7 mouse cellular contexts compared by ENCODE assay signal in genomic region chr12:81816330-81817125, GRCm38 (mm10). TPM values are rescaled to one million over a fixed set of nuclear protein-coding genes. Genes with fewer than 3 reads are reported as not detected.
DNase-seq lines count a peak whose midpoint lies in the region; ATAC-seq and TF ChIP-seq lines count a peak whose summit lies in the region.

No protein-coding gene starts in this region.

- H3K9ac ChIP-seq in embryonic facial prominence, embryonic 11.5 days (replicated peaks; ENCODE audit: low read length): 0 out of 2 replicates have a peak overlapping the region, but pooled peaks have one; percentile 8
- H3K9ac ChIP-seq in kidney, postnatal 0 days (ENCODE audit: low read depth, low read length): no peak overlapping the region
- peak overlapping the region; percentile 34; the same call in 1 of the 2 replicates for H3K9ac ChIP-seq in neural tube, embryonic 13.5 days

- intact Hi-C loops in left cerebral cortex, postnatal 4 days (cut with DNase I): no loop called here
- intact Hi-C loops in left cerebral cortex, postnatal 14 days (cut with DNase I): no loop called here

- no peak overlapping the region for H3K27ac ChIP-seq in embryonic facial prominence, embryonic 11.5 days (replicated peaks; ENCODE audit: low read depth, low read length)
- peak overlapping the region; percentile 31 for H3K27ac ChIP-seq in heart, embryonic 10.5 days
- peak overlapping the region; percentile 82 for H3K27ac ChIP-seq in kidney, postnatal 0 days
- H3K27ac ChIP-seq in neural tube, embryonic 13.5 days (replicated peaks): peak overlapping the region; percentile 67

- TF ChIP-seq CTCF in kidney, postnatal 0 days (IDR thresholded peaks at IDR 0.05; ENCODE audit: low read depth): no peak

- WGBS in embryonic facial prominence, embryonic 11.5 days: 13% methylated on average over 10 of the region's 10 CpGs
- 17% methylated on average over 10 of the region's 10 CpGs for WGBS in heart, embryonic 10.5 days
- WGBS in kidney, postnatal 0 days: 14% methylated on average over 10 of the region's 10 CpGs
- WGBS in neural tube, embryonic 13.5 days: 18% methylated on average over 10 of the region's 10 CpGs

- DNase-seq in embryonic facial prominence, embryonic 11.5 days (ENCODE audit: low spot score): peak; percentile 57
- no peak for DNase-seq in heart, embryonic 10.5 days (ENCODE audit: low spot score)
- DNase-seq in kidney, postnatal 0 days (ENCODE audit: low spot score): peak; percentile 91
- DNase-seq in left cerebral cortex, postnatal 4 days: no peak
- DNase-seq in adrenal gland, adult 8-10 months: no peak
- DNase-seq in left cerebral cortex, postnatal 14 days (ENCODE audit: low spot score in 2 of 2): no peak

- H3K4me1 ChIP-seq in embryonic facial prominence, embryonic 11.5 days (ENCODE audit: control insufficient read depth, insufficient read depth, low read length): no peaks in the 10 kb centered on the region
- 0 out of 2 replicates have a peak, but pooled peaks cover 9% of the 10 kb centered on the region for H3K4me1 ChIP-seq in heart, embryonic 10.5 days
- H3K4me1 ChIP-seq in kidney, postnatal 0 days (replicated peaks; ENCODE audit: insufficient read depth, low read length): no peaks in the 10 kb centered on the region
- peaks cover 10% of the 10 kb centered on the region for H3K4me1 ChIP-seq in neural tube, embryonic 13.5 days (replicated peaks)

- no peaks in the 10 kb centered on the region for H3K9me3 ChIP-seq in embryonic facial prominence, embryonic 11.5 days (replicated peaks; ENCODE audit: control insufficient read depth, low read length)
- H3K9me3 ChIP-seq in heart, embryonic 10.5 days: no peaks in the 10 kb centered on the region
- no peaks in the 10 kb centered on the region for H3K9me3 ChIP-seq in kidney, postnatal 0 days (replicated peaks; ENCODE audit: low read length)
- H3K9me3 ChIP-seq in neural tube, embryonic 13.5 days: no peaks in the 10 kb centered on the region

- ATAC-seq in embryonic facial prominence, embryonic 11.5 days (replicated peaks; ENCODE audit: insufficient number of reproducible peaks, low FRiP score, low TSS enrichment, low read depth): no peak
- peak; percentile 65; the same call in 1 of the 2 replicates for ATAC-seq in kidney, postnatal 0 days (replicated peaks; ENCODE audit: low FRiP score, low read depth)
- ATAC-seq in neural tube, embryonic 13.5 days (ENCODE audit: low read depth): peak; percentile 71; the same call in 1 of the 2 replicates

- no peaks in the 10 kb centered on the region for H3K36me3 ChIP-seq in embryonic facial prominence, embryonic 11.5 days (replicated peaks; ENCODE audit: control insufficient read depth, insufficient read depth, low read depth, low read length)
- H3K36me3 ChIP-seq in heart, embryonic 10.5 days: no peaks in the 10 kb centered on the region
- no peaks in the 10 kb centered on the region for H3K36me3 ChIP-seq in kidney, postnatal 0 days (ENCODE audit: insufficient read depth, low read length)
- H3K36me3 ChIP-seq in neural tube, embryonic 13.5 days: no peaks in the 10 kb centered on the region

- H3K4me2 ChIP-seq in embryonic facial prominence, embryonic 11.5 days (ENCODE audit: low read depth, low read length): no peak overlapping the region; the same call in 1 of the 2 replicates
- peak overlapping the region; percentile 51 for H3K4me2 ChIP-seq in kidney, postnatal 0 days (ENCODE audit: low read length)
- H3K4me2 ChIP-seq in neural tube, embryonic 13.5 days: peak overlapping the region; percentile 44

- H3K4me3 ChIP-seq in embryonic facial prominence, embryonic 11.5 days (ENCODE audit: low read depth, low read length): no peak overlapping the region
- H3K4me3 ChIP-seq in heart, embryonic 10.5 days: peak overlapping the region; percentile 27
- peak overlapping the region; percentile 26 for H3K4me3 ChIP-seq in kidney, postnatal 0 days (replicated peaks; ENCODE audit: low read depth, low read length)
- H3K4me3 ChIP-seq in neural tube, embryonic 13.5 days: peak overlapping the region; percentile 14; the same call in 1 of the 2 replicates

- H3K27me3 ChIP-seq in embryonic facial prominence, embryonic 11.5 days (ENCODE audit: control insufficient read depth, insufficient read depth, low read length): no peaks in the 10 kb centered on the region
- no peaks in the 10 kb centered on the region for H3K27me3 ChIP-seq in heart, embryonic 10.5 days (ENCODE audit: insufficient read depth, poor library complexity, severe bottlenecking)
- no peaks in the 10 kb centered on the region for H3K27me3 ChIP-seq in kidney, postnatal 0 days (ENCODE audit: insufficient read depth, low read length)
- H3K27me3 ChIP-seq in neural tube, embryonic 13.5 days: no peaks in the 10 kb centered on the region

RNA-seq across cellular contexts. Expression of gene Map3k9, which starts 35.6 kb away (rescaled TPM):
- 1.3 and 1.4 TPM in 2 replicates for polyA plus RNA-seq in embryonic facial prominence, embryonic 11.5 days (2014; fragmentation: Nextera tagmentation; extraction: Ambion mirVana)
- 0.21 and 0.59 TPM in 2 replicates for polyA plus RNA-seq in heart, embryonic 10.5 days (2016; fragmentation: Nextera tagmentation; extraction: Ambion mirVana)
- 1.3 and 1.4 TPM in 2 replicates for polyA plus RNA-seq in kidney, postnatal 0 days (2015; fragmentation: Nextera tagmentation; extraction: Ambion mirVana)
- 8.1 and 9.4 TPM in 2 replicates for polyA plus RNA-seq in neural tube, embryonic 13.5 days (2015; fragmentation: Nextera tagmentation; extraction: Ambion mirVana)
- total RNA-seq in left cerebral cortex, postnatal 4 days (2021): 10 to 100 TPM; 86.1 to 90.5 TPM
- 1 to 10 TPM; 1.6 to 9.7 (median 5.5) TPM for total RNA-seq in adrenal gland, adult 8-10 months (2022)
- total RNA-seq in left cerebral cortex, postnatal 14 days (2021): 10 to 100 TPM; 66.0 to 66.9 TPM

RNA-seq across cellular contexts. Expression of gene Pcnx, which starts 43.3 kb away (rescaled TPM):
- polyA plus RNA-seq in embryonic facial prominence, embryonic 11.5 days (2014; fragmentation: Nextera tagmentation; extraction: Ambion mirVana): 13.3 and 15.6 TPM in 2 replicates
- polyA plus RNA-seq in heart, embryonic 10.5 days (2016; fragmentation: Nextera tagmentation; extraction: Ambion mirVana): 9.8 and 13.1 TPM in 2 replicates
- 8.9 and 9.2 TPM in 2 replicates for polyA plus RNA-seq in kidney, postnatal 0 days (2015; fragmentation: Nextera tagmentation; extraction: Ambion mirVana)
- 7.2 and 12.4 TPM in 2 replicates for polyA plus RNA-seq in neural tube, embryonic 13.5 days (2015; fragmentation: Nextera tagmentation; extraction: Ambion mirVana)
- total RNA-seq in left cerebral cortex, postnatal 4 days (2021): 100 to 1,000 TPM in 1 of 2 experiments, 10 to 100 TPM in 1; 92.7 to 107 TPM
- total RNA-seq in adrenal gland, adult 8-10 months (2022): 10 to 100 TPM; 56.1 to 89.3 (median 70.1) TPM
- 100 to 1,000 TPM; 103 to 119 TPM for total RNA-seq in left cerebral cortex, postnatal 14 days (2021)

Comparison
In these comparisons a context has a peak if more than half of its experiments do, and no peak if none do; other contexts are left out.
1. DNase-seq: peak in embryonic facial prominence, embryonic 11.5 days (single experiment) and kidney, postnatal 0 days (single experiment); none in heart, embryonic 10.5 days (single experiment), left cerebral cortex, postnatal 4 days (single experiment), adrenal gland, adult 8-10 months (single experiment) and left cerebral cortex, postnatal 14 days (0 of 2).